Mouse (Mus musculus): ENCODE measurements around the gene Knl1. TPM values are rescaled to one million over a fixed set of nuclear protein-coding genes. Genes with fewer than 3 reads are reported as not detected.
A peak's percentile ranks its signal among the peaks of the same experiment; 100 is the strongest.

Knl1 gene
- polyA plus RNA-seq, 1 experiment from 2014 or later = 70.3 TPM

DNA sequence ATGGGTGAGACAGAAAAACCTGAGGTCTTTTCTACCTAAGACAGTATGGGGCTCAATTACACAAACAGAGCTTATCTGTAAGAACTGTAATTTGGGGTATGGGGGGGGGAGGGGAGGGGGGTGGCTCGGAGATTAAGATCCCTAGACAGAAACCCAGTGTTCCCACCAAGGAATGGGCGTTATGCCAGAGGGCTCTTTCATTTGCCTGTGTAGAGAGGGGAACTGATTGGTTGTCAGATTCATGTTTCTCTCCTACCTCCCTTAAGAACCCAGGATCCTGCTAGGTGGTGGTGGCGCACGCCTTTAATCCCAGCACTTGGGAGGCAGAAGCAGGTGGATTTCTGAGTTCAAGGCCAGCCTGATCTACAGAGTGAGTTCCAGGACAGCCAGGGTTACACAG lies 27.4 kb upstream of the Knl1 start:
- no peak overlapping the region for H3K9ac ChIP-seq
- H3K36me3 ChIP-seq = peaks cover 33% of the 10 kb centered on the region
- ATAC-seq (ENCODE audit: borderline replicate concordance, extremely low read depth, low FRiP score, low TSS enrichment) = no peak
- no peaks in the 10 kb centered on the region for H3K27me3 ChIP-seq
- WGBS = 43% methylated on average over 4 of the region's 4 CpGs
- no peak overlapping the region for H3K4me3 ChIP-seq
- peaks cover 20% of the 10 kb centered on the region for H3K4me1 ChIP-seq
- no peak overlapping the region for H3K4me2 ChIP-seq
- H3K9me3 ChIP-seq = no peaks in the 10 kb centered on the region
- H3K27ac ChIP-seq = no peak overlapping the region

DNA sequence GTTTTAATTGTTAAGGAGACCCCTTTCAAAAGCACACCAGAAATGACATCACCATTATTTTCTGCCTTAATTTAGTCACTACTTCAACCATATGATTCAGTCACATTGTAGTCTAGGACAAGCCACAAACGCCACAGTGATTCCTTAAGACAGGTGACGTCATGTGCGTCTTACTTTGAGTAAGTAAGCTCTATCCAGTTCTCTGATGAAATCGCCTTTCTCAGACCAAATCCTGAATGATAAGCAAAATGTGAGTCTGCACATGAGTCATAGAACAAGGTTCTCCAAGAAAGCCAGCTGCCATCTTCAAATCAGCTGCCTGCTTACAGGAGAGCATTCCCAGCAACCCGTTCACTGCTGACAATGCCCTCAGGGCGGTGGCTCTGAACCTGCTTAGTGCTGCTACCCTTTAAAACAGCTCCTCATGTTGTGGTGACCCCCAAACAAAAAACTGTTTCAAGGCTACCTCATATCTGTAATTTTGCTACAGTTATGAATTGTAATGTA lies 23.7 kb upstream of the Knl1 start:
- Histone ChIP-seq H3K36me3 (peaks cover 31% of the 10 kb centered on the region), H3K27me3 (no peaks in the 10 kb centered on the region), H3K9ac (no peak overlapping the region), H3K4me3 (no peak overlapping the region), H3K27ac (no peak overlapping the region), H3K4me2 (no peak overlapping the region), H3K4me1 (peaks cover 18% of the 10 kb centered on the region), H3K9me3 (no peaks in the 10 kb centered on the region)
- WGBS = 94% methylated on average over 6 of the region's 6 CpGs
- ATAC-seq (ENCODE audit: borderline replicate concordance, extremely low read depth, low FRiP score, low TSS enrichment) = no peak

DNA sequence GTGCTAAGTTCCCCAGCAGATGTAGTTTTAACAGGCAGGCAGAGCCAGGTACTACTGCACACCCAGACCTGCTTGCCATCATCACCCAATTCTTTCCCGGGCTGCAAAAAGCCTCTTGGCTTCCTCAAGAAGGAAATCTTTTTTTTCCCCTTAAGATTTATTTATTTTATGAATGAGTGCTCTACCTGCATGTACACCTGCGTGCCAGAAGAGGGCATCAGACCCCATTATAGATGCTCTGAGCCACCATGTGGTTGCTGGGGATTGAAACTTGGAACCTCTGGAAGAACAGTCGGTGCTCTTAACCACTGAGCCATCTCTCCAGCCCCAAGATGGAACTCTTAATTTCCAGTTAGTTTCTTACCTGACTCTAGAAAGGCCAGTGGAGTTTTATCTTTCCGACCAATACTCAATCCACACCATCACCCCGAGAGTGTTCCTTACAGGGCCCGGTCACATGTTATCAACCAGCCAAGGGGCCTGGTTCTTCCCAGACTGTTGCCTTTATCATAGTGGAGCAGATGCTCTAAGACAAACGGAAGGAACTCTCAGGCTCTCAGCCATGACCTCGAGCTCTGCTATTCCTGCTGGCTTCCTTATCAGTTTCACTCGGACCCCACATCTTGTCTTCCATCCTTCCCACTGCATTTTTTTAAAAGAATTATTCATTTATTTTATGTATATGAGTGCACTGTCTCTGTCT lies 22.2 kb upstream of the Knl1 start:
- Histone ChIP-seq H3K27me3 (no peaks in the 10 kb centered on the region), H3K4me2 (no peak overlapping the region), H3K27ac (no peak overlapping the region), H3K4me1 (peaks cover 9% of the 10 kb centered on the region), H3K4me3 (no peak overlapping the region), H3K9ac (no peak overlapping the region), H3K36me3 (peaks cover 27% of the 10 kb centered on the region), H3K9me3 (no peaks in the 10 kb centered on the region)
- WGBS = 63% methylated on average over 9 of the region's 9 CpGs
- no peak for ATAC-seq (ENCODE audit: borderline replicate concordance, extremely low read depth, low FRiP score, low TSS enrichment)

DNA sequence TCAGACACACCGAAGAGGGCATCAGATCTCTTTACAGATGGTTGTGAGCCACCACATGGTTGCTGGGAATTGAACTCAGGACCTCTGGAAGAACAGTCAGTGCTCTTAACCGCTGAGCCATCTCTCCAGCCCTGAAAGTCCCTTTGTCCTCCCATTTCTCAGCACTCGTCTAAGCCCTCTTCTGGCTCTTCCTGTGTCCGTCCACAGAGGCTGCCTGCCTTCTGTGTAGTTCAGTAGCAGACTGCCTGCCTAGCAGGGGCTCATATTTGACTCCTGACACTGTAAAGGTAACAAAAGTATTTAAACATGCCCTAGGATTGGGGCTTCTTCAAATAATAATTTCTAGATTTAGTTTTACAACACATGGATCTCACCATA lies 21.7 kb upstream of the Knl1 start:
- Histone ChIP-seq H3K9me3 (no peaks in the 10 kb centered on the region), H3K9ac (no peak overlapping the region), H3K4me3 (no peak overlapping the region), H3K4me1 (peaks cover 8% of the 10 kb centered on the region), H3K27me3 (no peaks in the 10 kb centered on the region), H3K36me3 (peaks cover 27% of the 10 kb centered on the region), H3K4me2 (no peak overlapping the region), H3K27ac (no peak overlapping the region)
- ATAC-seq (ENCODE audit: borderline replicate concordance, extremely low read depth, low FRiP score, low TSS enrichment) = no peak
- 68% methylated on average over 4 of the region's 4 CpGs for WGBS

DNA sequence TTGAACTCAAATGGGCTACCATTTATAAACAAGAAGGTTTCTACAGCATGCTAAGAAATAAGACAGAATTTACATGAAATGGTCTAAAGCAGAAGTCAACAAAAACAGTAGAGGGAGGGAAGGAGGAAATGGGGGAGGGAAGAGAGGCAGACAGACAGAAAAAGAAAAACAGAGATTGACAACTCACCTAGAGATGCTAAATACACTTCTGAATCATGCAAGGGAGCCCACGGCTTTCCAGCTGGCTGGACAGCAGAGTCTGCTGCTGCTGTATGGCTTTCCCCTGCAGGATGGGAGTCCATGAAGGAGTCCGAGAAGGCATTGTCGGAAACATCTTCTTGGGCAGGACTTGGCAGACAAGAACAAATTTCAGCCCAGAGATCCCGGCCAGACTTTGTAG lies 20.0 kb upstream of the Knl1 start:
- peaks cover 16% of the 10 kb centered on the region for H3K36me3 ChIP-seq
- H3K4me3 ChIP-seq = no peak overlapping the region
- ATAC-seq (ENCODE audit: borderline replicate concordance, extremely low read depth, low FRiP score, low TSS enrichment) = no peak
- no peak overlapping the region for H3K4me2 ChIP-seq
- no peak overlapping the region for H3K9ac ChIP-seq
- no peaks in the 10 kb centered on the region for H3K9me3 ChIP-seq
- 87% methylated on average over 4 of the region's 4 CpGs for WGBS
- no peak overlapping the region for H3K27ac ChIP-seq
- no peaks in the 10 kb centered on the region for H3K27me3 ChIP-seq
- peaks cover 8% of the 10 kb centered on the region for H3K4me1 ChIP-seq

- Histone ChIP-seq H3K9me3 (no peaks in the 10 kb centered on the region), H3K27ac (no peak within 1 kb of the TSS), H3K4me1 (peaks cover 8% of the 10 kb centered on the region), H3K4me3 (peak within 1 kb of the TSS; percentile 84), H3K36me3 (peaks cover 8% of the 10 kb centered on the region; the same call in 1 of the 2 replicates), H3K27me3 (no peaks in the 10 kb centered on the region), H3K9ac (peak within 1 kb of the TSS; percentile 77), H3K4me2 (peak within 1 kb of the TSS; percentile 82)
- ATAC-seq (ENCODE audit: borderline replicate concordance, extremely low read depth, low FRiP score, low TSS enrichment) = peak; percentile 96
- under 1% methylated on average over 28 of the region's 28 CpGs for WGBS
Observed at GRCm38 (mm10) chr2:119028941-119029551, 17.9 kb upstream of the Knl1 start, which contains the start of gene Ccdc32. TSS of gene Ccdc32 (minus strand) at chr2:119029393.

GRCm38 (mm10) chr2:119032191-119032590 lies 14.7 kb upstream of the Knl1 start:
- 49% methylated on average over 4 of the region's 4 CpGs for WGBS
- H3K27me3 ChIP-seq = no peaks in the 10 kb centered on the region
- no peak overlapping the region for H3K27ac ChIP-seq
- no peak overlapping the region for H3K9ac ChIP-seq
- ATAC-seq (ENCODE audit: borderline replicate concordance, extremely low read depth, low FRiP score, low TSS enrichment) = no peak
- no peak overlapping the region for H3K4me3 ChIP-seq
- H3K9me3 ChIP-seq = no peaks in the 10 kb centered on the region
- H3K36me3 ChIP-seq = peaks cover 3% of the 10 kb centered on the region; the same call in 1 of the 2 replicates
- H3K4me1 ChIP-seq = peaks cover 22% of the 10 kb centered on the region
- H3K4me2 ChIP-seq = no peak overlapping the region

- WGBS = under 1% methylated on average over 49 of the region's 49 CpGs
- Histone ChIP-seq H3K9me3 (no peaks in the 10 kb centered on the region), H3K36me3 (peaks cover 20% of the 10 kb centered on the region), H3K4me3 (peak within 1 kb of the TSS; percentile 74), H3K4me2 (peak within 1 kb of the TSS; percentile 74), H3K9ac (peak within 1 kb of the TSS; percentile 67), H3K27ac (peak within 1 kb of the TSS; percentile 84), H3K4me1 (peaks cover 14% of the 10 kb centered on the region), H3K27me3 (no peaks in the 10 kb centered on the region)
- ATAC-seq (ENCODE audit: borderline replicate concordance, extremely low read depth, low FRiP score, low TSS enrichment) = peak; percentile 92
Observed at GRCm38 (mm10) chr2:119034656-119035396, 12.1 kb upstream of the Knl1 start, which contains the start of gene Rpusd2. TSS of gene Rpusd2 (plus strand) at chr2:119034790.

DNA sequence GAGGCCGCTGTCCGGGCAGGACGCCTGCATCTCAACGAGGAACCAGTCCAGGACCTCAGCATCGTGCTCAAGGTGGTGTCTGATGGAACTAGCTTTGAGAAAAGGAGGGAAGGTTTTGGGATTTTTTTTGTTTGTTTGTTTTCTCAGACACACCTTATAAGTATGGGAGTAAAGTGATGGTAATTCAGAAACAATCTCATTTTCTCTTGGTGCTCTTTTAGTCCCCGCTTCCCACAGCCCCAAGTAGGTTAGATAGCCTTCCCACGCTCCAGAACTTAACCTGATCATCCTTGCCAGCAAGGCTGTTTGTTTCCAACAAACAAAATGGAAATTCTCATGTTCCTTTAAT lies 11.5 kb upstream of the Knl1 start:
- H3K27ac ChIP-seq = peak overlapping the region; percentile 84
- no peaks in the 10 kb centered on the region for H3K27me3 ChIP-seq
- 7% methylated on average over 7 of the region's 7 CpGs for WGBS
- peaks cover 20% of the 10 kb centered on the region for H3K36me3 ChIP-seq
- H3K4me2 ChIP-seq = peak overlapping the region; percentile 74
- H3K4me3 ChIP-seq = peak overlapping the region; percentile 74
- no peak for ATAC-seq (ENCODE audit: borderline replicate concordance, extremely low read depth, low FRiP score, low TSS enrichment)
- peaks cover 14% of the 10 kb centered on the region for H3K4me1 ChIP-seq
- peak overlapping the region; percentile 67 for H3K9ac ChIP-seq
- no peaks in the 10 kb centered on the region for H3K9me3 ChIP-seq

DNA sequence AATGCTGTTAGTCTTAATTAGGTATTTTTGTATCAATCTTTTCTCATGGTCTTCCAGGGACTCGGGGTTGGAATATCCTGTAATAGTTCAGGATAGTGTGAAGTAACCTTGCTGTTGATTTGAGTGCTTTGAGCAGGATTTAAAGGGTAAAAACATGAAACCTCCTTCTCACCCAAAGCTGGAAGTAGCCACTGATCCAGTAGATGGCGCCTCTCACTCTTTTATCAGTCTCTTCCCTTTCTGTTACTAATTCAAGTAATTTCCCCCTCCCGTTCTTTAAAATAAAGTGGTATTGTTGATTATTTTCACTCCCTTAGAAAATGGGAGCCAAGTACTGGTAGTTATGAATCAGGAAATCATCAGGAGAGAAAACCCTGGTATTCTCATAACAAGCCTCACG lies 6.0 kb upstream of the Knl1 start:
- Histone ChIP-seq H3K9ac (no peak overlapping the region), H3K4me3 (no peak overlapping the region), H3K36me3 (peaks cover 20% of the 10 kb centered on the region), H3K27ac (no peak overlapping the region), H3K4me1 (peaks cover 3% of the 10 kb centered on the region; the same call in 1 of the 2 replicates), H3K27me3 (no peaks in the 10 kb centered on the region), H3K9me3 (no peaks in the 10 kb centered on the region), H3K4me2 (no peak overlapping the region)
- 46% methylated on average over 4 of the region's 4 CpGs for WGBS
- ATAC-seq (ENCODE audit: borderline replicate concordance, extremely low read depth, low FRiP score, low TSS enrichment) = no peak

DNA sequence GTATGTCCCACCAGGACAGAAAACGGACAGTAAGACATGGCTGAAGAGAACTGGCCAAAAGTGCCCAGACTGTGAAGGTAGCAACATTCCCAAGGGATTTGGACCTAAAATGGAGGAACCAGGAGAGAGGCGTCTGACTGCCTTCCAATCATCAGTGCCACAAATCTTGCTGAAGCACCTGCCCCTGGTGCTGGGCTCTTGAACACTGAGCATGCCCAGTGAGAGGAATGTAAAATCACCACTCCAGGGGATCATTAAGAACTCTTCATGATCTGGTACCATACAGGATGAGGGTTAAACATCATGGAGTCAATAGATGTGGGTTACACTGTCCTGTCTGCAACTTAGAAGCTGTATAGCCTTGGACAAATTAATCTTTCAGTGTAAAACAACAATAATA lies 1.8 kb upstream of the Knl1 start:
- WGBS = 67% methylated on average over 2 of the region's 2 CpGs
- Histone ChIP-seq H3K4me3 (no peak overlapping the region), H3K27ac (no peak overlapping the region), H3K4me2 (no peak overlapping the region), H3K9ac (no peak overlapping the region), H3K27me3 (no peaks in the 10 kb centered on the region), H3K4me1 (peaks cover 10% of the 10 kb centered on the region), H3K9me3 (no peaks in the 10 kb centered on the region), H3K36me3 (no peaks in the 10 kb centered on the region)
- no peak for ATAC-seq (ENCODE audit: borderline replicate concordance, extremely low read depth, low FRiP score, low TSS enrichment)

DNA sequence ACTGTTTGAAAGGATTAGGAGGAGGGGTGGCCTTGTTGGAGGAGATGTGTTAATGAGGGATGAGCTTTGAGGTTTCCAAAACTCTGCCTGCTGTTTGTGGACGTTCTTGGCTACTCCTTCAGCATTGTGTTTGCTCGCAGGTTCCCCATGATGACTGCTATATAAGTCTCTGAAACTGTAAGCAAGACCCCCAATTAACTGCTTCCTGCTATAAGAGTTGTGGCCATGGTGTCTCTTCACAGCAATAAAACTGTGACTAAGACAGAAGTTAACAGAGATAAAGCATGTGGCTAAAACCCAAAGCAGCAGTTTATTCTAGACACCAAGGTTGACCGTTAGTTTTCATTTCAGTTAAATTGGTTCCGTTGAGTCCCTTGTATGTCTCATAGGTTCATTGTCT lies 930 bp downstream of the Knl1 start:
- ATAC-seq (ENCODE audit: borderline replicate concordance, extremely low read depth, low FRiP score, low TSS enrichment) = no peak
- 17% methylated on average over 4 of the region's 4 CpGs for WGBS
- peak overlapping the region; percentile 71 for H3K9ac ChIP-seq
- peak overlapping the region; percentile 78 for H3K4me3 ChIP-seq
- no peaks in the 10 kb centered on the region for H3K36me3 ChIP-seq
- H3K4me1 ChIP-seq = peaks cover 10% of the 10 kb centered on the region
- peak overlapping the region; percentile 60 for H3K4me2 ChIP-seq
- H3K9me3 ChIP-seq = no peaks in the 10 kb centered on the region
- peak overlapping the region; percentile 93 for H3K27ac ChIP-seq
- H3K27me3 ChIP-seq = no peaks in the 10 kb centered on the region
